Mouse (Mus musculus) gastrocnemius, postnatal 36 days (tissue): ENCODE data around the gene Ino80d. TPM values are rescaled to one million over a fixed set of nuclear protein-coding genes. Genes with fewer than 3 reads are reported as not detected.

Experiments
- DNase-seq, 2 experiments: peaks; one replicate each; pipeline ENCODE4 v3.0.0; 2022
- intact Hi-C: fragments of 180-260 bp; cut with DNase I; formaldehyde crosslinking; loops from one replicate; pipeline ENCODE4 v1.15.1; 2025
- total RNA-seq, 2 experiments: library from RNA; stranded (reverse); gene quantifications; 2 replicates each; pipeline ENCODE4 v1.2.3; 2021

Gene Ino80d
- total RNA-seq, 2 experiments from 2014 or later = 12.2 to 13.3 TPM

DNA sequence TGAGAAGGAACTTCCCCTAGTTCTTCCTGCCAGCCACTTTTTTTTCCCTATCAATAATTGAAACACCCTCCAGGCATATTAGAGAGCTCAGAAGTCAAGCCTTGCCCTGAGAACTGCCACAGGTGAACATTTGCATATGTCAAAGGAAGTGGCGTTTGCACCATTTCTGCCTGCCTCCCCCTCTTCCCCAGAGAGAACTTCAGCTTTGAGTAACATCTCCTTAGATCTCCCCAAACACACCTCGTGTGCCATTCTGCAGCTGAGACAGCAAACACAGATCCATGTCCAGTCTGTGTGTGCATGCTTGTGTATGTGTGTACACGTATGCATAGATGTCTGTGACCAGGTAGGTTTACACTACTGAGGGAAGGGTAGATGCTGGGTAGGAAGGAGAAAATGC lies 112.6 kb downstream of the Ino80d start:
- DNase-seq = no peak
- intact Hi-C loops = no loop called here

DNA sequence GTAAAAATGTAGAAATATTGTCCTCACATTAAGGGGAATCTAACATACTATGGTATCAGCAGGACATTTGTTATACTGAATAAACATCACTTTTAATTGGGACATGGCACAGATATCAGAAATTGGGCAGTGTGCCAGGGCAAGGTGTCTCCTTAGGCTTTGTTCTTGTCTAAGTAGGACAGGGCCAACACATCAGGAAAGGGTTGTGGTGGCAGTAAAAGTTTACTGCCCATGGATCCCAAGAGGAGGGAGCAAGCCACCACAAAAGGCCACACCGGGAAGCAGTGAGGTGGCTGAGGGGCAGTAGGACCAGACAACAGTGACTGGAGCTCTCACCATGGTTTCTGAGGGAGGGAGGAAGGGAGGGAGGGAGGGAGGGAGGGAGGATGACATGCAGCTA lies 121.1 kb downstream of the Ino80d start:
- intact Hi-C loops = no loop called here

DNA sequence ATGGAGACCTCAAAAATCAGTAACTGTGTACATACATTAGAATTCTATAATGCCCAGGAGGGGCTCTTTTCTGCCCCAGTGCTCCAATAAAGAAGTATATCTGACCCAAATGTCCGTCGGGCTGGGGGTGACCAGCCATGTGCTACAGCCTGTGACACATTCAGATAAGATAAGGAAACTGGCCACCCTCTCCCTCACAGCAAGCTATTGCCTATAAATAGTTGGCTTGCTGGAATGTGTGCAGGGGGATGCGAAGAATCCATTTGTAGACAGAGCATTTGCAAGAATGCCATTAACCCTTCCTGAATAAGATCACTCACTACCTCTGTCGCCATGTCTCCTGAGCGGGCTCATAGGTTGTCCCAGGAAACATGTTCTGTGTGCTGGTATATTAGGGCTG lies 121.8 kb downstream of the Ino80d start:
- intact Hi-C loops = no loop called here
- DNase-seq = no peak

More for the DNA sequence above, 121.1 kb downstream of the Ino80d start:
- no peak for DNase-seq

DNA sequence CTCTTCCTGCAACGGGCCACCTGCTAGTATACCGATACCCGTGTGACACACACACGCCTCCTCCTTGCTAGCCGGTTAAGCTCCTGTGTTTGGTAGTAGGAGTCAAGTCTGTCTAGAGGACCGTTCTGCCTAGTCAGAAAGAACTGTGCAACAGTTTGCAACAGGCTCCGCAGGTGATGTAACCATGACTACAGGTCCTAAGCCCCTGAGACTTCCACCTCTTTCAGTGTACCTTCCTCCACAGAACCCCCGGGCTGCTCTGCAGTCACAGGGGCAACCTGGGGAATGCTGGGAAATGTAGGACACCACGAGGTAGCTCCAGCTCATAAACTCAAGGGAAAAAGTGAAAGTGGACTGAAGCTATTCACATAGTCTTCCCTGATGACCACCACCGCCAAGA lies 123.4 kb downstream of the Ino80d start:
- DNase-seq = no peak

DNA sequence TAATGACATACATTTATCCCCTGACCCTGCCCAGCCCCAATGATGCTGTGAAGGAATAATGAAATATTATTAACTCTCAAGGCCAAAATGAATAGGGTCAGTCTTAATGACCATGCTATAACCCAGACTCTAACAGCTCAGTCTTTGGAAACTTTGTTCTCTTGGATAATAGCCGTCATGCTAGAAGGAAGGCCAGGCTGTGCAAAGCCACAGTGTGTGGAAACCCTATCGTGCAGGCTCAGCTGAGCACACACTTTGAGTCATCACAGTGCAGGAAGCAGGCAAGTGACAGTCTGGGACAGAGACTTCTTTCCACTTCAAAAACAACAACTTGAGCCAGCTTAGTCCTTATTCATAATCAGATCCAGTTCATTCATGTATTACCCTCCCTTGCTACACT lies 126.9 kb downstream of the Ino80d start:
- DNase-seq = no peak
- intact Hi-C loops = no loop called here

More for the DNA sequence above, 123.4 kb downstream of the Ino80d start:
- intact Hi-C loops = no loop called here

DNA sequence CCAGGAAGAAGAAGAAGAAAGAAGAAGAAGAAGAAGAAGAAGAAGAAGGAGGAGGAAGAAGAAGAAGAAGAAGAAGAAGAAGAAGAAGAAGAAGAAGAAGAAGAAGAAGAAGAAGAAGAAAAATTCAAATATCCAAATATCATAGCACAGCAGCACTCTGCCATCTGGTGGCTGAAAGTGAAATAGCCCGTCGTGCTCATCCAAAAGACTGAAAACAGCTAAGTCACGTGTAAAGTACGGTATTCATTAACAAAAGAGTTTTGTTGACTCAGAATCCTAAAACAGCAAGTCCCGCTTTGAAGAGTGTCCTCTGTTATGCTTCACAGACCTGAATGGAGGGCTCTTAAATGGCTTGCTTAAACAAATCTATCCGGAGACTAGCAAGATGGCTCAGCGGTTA lies 128.2 kb downstream of the Ino80d start:
- DNase-seq = no peak
- intact Hi-C loops = no loop called here

DNA sequence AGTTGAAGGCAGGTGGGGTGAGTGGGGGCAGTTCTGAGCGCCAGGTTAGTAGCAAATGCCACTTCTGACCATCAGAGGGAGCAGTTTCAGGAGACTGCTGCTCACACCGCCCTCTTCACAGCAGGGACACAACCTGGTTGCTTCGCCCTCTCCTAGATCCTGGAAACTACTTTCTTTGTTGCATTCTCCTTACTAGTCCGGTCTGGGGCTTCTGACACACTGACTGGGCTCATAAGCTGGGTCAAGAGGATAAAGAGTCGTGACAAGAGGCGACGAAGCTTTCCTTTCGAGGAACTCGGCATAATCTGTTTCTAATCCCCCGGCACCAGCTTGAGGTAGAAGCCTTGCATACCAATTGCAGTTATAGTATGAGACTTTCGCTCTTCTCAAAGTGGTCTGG lies 129.9 kb downstream of the Ino80d start:
- no peak for DNase-seq
- intact Hi-C loops = no loop called here

DNA sequence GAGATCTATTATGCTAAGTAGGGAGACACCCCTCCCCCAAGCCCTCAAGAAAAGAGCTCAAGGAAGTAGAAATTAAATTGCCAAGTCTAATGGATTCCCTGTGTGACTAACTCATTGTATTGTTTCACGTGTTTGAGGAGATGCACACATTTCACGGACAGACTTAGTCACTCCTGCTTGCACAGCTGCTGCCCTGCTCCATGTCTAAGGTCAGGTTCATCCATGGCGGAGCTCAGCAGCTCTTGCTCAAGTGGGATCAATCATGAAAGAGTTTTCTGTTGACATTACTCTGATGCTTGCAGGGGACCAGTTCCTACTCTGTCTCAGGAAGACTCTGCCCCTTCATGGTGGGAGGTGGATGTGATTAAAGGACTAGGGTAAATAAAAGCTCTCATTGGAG lies 137.7 kb downstream of the Ino80d start:
- intact Hi-C loops = no loop called here
- DNase-seq = no peak

DNA sequence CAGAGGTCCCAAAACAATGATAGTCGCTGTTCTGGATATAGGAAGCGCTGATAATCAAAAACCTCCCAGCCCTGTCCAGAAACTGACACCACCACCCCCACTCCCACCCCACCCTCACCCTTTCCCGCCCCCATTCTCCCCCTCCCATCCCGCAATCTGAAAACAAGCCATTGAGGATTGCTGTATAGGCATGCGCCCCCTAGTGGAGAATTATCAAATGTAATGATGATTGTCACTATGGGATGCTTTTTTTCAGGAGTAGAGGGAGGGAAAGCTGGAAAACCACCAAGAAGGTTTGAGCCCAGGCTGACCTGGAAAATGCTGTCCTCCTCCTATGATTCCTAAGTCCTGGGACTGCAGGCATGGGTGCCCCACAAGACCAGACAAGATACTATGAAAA lies 147.6 kb downstream of the Ino80d start:
- no peak for DNase-seq
- intact Hi-C loops = loop anchor here (10.0 kb wide), 1 partner anchor 1822 kb away; no protein-coding TSS in a partner anchor

DNA sequence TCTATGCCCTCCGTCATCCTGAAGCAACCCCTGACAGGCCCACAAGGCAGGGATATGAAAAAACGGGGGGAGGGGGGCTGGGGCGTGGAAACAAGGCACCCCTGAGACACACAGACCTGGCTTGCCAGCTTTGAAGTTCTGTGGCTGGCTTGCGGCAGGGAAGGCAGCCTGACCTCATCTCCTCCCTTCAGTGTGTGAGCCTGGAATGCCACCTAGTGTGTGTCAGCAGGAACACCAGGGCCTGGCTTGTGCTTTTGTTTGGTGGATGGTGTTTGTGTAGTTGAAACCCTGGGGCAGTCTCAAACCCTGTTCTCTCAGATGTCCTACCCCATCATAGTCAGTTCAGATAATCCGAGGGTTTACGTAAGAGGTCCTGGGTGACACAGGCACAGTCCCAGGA lies 150.2 kb downstream of the Ino80d start:
- peak; percentile 28 to 33 for DNase-seq
- intact Hi-C loops = loop anchor here (5.0 to 10.0 kb wide), 2 partner anchors 177 to 1819 kb away; no protein-coding TSS in a partner anchor

DNA sequence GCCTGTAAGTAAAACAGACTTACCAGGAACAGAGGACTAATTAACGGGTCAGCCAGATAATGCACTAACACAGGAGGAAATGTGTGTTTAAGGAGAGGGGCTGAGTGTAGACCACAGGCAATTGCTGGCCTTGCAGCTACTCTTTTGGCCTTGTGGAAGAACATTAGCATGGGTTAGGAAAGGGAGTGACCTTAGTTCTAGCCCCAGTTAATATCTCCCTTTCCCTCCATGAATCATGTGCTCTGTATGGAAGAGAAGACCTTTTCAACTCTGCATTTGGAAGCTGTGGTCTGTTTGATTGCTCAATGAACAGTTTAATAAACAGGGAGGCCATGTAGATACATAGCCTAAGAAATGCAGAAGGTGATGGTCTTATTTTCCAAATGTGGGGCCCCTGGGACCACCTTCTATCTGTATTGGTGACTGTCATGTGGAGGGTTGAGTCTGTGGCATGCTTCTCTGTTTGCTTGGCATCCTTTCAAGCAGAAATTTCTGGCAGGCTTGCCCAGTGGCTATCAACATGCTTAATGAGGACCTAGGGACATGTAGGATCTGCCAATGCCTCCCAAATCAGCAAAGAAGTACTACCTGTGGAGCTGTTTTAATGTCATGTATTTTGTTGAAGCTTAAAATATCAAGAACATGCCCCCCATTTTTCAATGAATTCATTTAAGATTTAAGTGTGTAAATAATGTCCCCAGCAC lies 157.4 kb downstream of the Ino80d start:
- intact Hi-C loops = no loop called here
- DNase-seq = no peak

DNA sequence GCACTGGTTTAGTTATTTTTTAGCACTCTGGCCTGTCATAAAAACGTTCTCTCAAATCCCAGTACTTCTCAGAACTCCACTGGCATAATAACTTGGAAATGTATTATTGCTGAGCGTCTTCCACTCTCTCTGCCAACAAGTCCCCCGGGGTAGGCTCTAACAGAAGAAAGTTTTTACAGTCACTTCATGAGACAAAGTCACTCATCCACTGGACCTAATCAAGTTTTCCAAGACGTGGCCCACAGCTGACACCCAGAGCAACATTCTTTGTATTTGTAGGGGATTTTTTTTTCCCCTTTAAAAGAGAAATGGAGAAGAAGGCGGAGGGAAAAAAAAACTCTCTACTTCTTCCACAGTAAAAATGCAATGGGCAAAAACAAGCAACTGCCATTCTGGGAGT lies 157.9 kb downstream of the Ino80d start:
- intact Hi-C loops = no loop called here
- DNase-seq = no peak

DNA sequence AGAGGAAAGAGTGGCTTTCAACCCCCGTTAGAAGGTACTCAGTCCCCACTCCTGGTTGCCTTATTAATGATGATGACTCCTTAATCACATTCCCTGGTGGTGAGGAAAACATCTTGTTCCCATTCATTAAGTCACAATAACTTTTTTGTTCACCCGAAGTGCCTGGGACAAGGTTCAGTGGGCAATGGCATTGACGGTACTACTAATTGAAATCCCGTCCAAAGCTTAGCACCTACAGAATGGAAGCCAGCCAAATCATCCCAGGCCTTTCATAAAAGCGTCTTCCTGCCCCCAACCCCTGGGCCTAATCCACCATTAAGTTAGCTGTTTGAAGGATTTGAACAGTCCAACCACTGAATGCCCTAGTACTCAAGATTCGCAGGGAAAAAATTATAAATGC lies 159.1 kb downstream of the Ino80d start:
- no peak for DNase-seq
- intact Hi-C loops = no loop called here

DNA sequence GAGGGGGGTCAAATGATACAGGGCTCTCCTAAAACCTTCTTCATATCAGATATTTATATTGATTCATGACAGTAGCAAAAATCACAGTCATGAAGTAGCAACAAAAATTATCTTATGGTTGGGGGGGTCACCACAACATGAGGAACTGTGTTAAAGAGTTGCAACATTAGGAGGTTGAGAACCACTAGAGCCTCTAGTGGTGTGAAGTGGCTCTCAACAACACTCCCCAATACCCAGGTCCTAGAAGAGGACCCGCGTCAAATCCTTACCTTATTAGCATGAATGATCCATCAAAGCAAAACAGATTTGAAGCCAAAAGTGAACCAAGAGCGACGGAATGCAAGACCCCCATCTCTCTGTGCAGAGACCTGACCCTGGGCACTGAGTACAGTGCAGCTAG lies 161.4 kb downstream of the Ino80d start:
- no peak for DNase-seq
- intact Hi-C loops = no loop called here

DNA sequence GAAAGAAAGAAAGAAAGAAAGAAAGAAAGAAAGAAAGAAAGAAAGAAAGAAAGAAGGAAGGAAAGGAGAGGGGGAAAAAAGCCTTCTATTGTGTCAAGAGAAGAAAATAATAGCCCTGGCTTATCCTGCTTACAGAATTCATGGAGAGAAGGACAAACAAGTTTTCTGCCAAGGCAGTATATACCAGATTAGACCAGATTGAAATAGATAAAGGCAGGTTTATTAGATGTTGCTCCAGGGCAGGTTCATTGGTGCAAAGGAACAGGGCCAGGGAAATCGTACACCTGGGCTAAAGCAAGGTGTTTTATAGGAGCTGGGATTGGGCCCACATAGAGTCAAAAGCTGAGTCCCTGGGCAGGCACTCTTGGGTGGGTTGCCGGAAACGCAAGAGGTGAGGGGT lies 162.1 kb downstream of the Ino80d start:
- no peak for DNase-seq
- intact Hi-C loops = no loop called here

DNA sequence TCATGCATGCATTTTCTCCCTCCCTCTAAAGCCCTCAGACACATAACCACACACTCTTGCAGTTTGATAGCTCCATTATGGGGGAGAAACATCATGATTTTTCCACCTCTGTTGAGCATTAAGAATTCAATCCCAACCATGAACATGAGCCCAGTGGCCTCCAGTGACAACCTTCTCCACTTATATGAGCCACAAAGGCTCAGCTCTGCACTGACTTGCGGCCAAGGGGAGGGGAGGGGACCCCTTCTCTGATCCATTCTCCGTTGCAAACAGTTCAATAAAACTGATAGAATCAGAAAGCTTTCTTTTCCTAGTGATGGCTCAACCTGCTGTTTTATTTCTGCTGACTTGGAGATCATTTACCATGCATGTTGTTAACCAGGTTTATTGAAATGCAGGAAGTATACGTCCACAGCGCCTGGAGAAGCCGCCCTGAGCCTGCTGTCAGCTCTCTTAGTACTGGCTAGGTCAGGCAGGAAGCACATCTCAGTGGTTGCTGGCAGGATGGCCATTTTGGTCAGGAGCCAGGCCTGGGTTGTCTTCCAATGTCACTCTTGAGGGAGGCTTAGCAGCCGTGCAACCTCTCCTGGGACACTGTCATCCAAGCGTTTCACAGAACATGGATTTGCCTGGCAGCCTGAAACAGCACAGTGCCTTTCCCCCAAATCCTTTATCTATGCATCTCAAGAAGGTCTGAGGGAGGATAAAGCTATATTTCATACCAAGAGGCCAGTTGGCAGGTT lies 163.2 kb downstream of the Ino80d start:
- intact Hi-C loops = no loop called here
- peak; percentile 46 to 58 for DNase-seq

DNA sequence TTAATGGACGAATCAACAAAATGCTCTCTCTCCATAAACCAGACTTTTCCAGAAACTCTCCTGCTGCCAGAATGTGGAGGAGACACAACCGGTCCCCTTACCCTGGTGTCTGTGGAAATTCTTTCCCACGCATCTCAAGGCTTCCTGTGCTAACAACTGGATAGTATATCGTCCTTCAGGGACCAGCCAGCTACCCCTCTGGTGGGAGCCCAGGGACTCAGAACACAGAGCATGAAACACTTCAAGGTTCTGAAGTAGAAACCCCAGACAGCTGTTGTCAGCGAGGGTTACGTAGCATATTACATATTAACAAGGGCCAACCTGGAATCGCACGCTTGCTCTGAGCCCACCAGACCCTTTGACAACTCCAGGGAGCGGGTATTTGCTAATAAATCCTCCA lies 163.9 kb downstream of the Ino80d start:
- DNase-seq = no peak
- intact Hi-C loops = no loop called here

DNA sequence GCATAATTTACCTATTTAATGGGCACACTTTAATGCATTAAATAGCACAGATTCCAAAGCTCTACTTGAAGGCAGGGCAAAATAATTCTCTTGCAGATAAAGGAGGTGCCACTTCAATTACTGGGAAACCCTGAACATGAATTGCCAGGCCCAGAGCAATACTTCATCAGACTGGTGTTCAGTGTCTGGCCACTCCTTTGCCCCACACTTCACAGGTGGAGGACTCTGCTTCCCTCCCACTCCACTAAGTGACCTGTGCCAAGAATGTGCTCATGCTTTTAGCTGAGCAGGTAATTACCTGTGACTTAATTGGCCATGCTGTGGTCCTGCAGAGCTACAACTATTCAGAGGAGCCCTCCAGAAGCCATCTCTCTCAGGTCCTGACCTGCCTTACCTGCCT lies 166.7 kb downstream of the Ino80d start:
- no peak for DNase-seq
- intact Hi-C loops = no loop called here

DNA sequence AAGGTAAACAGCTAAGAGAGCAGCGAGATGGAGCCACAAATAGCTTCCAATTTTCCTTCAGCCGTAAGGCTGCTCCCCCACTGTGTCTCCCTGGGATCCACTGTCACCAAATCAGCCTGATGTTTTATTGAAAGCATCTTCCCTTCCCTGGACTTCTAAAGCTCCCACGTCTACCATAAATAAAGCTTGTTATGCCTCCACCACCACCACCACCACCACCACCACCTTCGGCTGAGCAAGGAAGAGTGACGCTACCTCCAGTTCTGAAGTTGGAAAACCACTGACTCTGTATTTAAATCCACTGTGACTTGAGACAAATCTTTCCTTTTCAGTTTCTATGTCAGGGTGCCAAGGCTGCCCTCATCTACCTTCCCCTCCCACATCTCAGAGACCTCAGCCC lies 167.5 kb downstream of the Ino80d start:
- intact Hi-C loops = no loop called here
- no peak for DNase-seq

DNA sequence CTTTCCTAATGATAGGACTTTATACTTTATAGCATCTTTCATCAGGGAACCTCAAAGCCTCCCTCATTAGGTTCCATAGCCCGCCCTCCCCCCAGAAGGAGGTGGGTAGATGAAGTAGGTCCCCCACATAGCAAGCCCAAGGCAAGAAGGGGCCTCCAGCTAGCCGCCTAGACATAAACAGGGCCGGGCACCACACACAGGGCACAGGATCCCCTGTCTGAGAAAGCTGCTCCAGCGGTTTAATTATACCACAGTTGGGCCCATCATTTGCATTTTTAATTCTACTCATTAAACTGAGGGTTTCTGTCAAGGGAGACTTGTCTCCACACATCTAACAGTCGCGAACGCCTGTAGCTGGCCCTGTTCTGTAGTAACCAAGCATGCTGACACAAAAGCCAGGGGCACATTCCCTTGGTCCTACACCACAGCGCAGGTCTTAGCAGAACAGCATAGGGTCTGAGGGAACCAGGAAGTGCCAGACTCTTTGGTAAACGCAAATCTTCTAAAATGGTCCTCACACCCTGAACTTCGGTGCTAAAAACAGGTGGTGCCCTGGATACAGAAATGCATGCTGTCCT lies 179.6 kb downstream of the Ino80d start:
- intact Hi-C loops = no loop called here
- no peak for DNase-seq

DNA sequence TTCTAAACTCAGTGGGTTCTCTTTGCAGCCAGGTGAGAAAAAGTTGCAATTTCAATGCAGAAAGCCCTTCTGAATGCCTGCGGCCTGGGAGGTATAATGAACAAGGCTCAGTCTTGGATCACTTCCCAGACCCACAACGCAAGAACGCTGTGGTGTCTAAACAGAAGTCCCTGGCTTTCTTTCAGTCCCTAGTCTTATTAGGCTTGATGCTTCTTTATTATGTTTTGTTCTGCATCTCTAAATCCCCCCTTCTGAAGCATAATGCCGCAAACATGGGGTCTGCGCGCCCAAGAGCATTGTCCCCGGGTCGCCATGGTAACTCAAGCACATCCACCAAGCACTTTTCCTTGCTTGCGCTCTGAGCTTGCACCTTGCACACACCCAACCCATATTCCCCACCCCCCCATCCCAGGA lies 180.4 kb downstream of the Ino80d start:
- DNase-seq = no peak
- intact Hi-C loops = no loop called here
